25 mouse cellular contexts compared by ENCODE assay signal in the genomic region with DNA sequence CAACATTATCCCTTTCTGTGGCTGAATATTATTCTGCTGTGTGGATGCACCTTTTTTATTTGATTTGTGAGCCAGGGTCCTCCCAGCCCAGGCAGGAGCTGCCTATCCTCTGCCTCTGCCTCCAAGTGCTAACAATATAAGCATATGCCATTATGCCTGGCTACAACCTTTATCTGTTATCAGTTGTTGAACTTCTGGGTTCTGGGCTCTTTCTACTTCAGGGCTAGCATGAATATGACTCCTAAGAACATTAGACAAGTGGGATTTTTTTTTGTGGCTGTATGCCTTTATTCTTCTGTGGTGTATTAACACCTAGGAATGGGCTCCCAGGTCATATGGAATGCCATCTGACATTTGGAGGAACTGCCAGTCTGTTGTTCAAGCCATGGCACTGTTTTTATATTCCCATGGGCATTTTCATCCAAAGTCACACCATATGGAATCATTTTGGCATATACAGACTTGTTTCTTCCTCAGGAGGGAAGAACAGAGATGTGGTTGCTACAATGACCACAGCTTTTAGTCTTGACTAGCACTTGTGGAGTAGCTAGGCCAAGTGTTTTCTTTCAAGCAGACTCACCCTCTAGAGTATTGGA.
DNase-seq lines count a peak whose midpoint lies in the region; ATAC-seq and TF ChIP-seq lines count a peak whose summit lies in the region.
"Had no signal": no experiment of that assay in that cellular context is flagged by ENCODE, and none has a peak within 500 bp of the region (broad histone marks: within the 10 kb centered on the region; RNA-seq: fewer than 3 reads in every experiment).

No protein-coding gene starts in this region.

- no peaks in the 10 kb centered on the region for H3K36me3 ChIP-seq in liver, embryonic 11.5 days (ENCODE audit: control insufficient read depth, insufficient read depth, low read length)
- no peaks in the 10 kb centered on the region for H3K36me3 ChIP-seq in liver, postnatal 0 days (replicated peaks; ENCODE audit: insufficient read depth, low read length)
- H3K36me3 ChIP-seq: embryonic facial prominence, embryonic 10.5 days; embryonic facial prominence, embryonic 13.5 days; forebrain, embryonic 12.5 days; forebrain, embryonic 15.5 days; heart, embryonic 10.5 days; heart, embryonic 13.5 days; hindbrain, embryonic 12.5 days; hindbrain, embryonic 15.5 days had no signal

- H3K4me2 ChIP-seq in liver, embryonic 11.5 days: no peak overlapping the region
- no peak overlapping the region for H3K4me2 ChIP-seq in liver, postnatal 0 days (ENCODE audit: low read depth, low read length)
- H3K4me2 ChIP-seq: embryonic facial prominence, embryonic 13.5 days; forebrain, embryonic 12.5 days; forebrain, embryonic 15.5 days; heart, embryonic 13.5 days; hindbrain, embryonic 12.5 days; hindbrain, embryonic 15.5 days had no signal

- peaks cover 23% of the 10 kb centered on the region for H3K4me1 ChIP-seq in liver, embryonic 11.5 days (replicated peaks; ENCODE audit: control insufficient read depth, insufficient read depth, low read length)
- H3K4me1 ChIP-seq in liver, postnatal 0 days (ENCODE audit: insufficient read depth): peaks cover 10% of the 10 kb centered on the region
- H3K4me1 ChIP-seq: forebrain, embryonic 15.5 days; hindbrain, embryonic 15.5 days had no signal

- H3K9me3 ChIP-seq in liver, embryonic 11.5 days (ENCODE audit: control insufficient read depth, low read length): no peaks in the 10 kb centered on the region
- H3K9me3 ChIP-seq in liver, postnatal 0 days (ENCODE audit: low read length): no peaks in the 10 kb centered on the region
- H3K9me3 ChIP-seq: embryonic facial prominence, embryonic 13.5 days; forebrain, embryonic 12.5 days; forebrain, embryonic 15.5 days; heart, embryonic 10.5 days; hindbrain, embryonic 12.5 days; hindbrain, embryonic 15.5 days had no signal

- ATAC-seq in liver, embryonic 11.5 days (replicated peaks; ENCODE audit: low FRiP score): 0 out of 2 replicates have a peak, but pooled peaks have one; percentile 18
- ATAC-seq in liver, postnatal 0 days: no peak
- peak; percentile 41 for ATAC-seq in megakaryocyte progenitor cell, adult 5-6 weeks (replicated peaks; ENCODE audit: poor library complexity)
- ATAC-seq: activated CD4-positive, CD25-positive, alpha-beta regulatory T cell, adult 4 months; CD4-positive, CD25-positive, alpha-beta regulatory T cell, adult 4 months; forebrain, embryonic 15.5 days; intestine, postnatal 0 days had no signal

- no peak overlapping the region for H3K4me3 ChIP-seq in liver, embryonic 11.5 days (ENCODE audit: low read depth, low read length)
- no peak overlapping the region for H3K4me3 ChIP-seq in liver, postnatal 0 days (ENCODE audit: low read depth, low read length)
- H3K4me3 ChIP-seq: embryonic facial prominence, embryonic 10.5 days; embryonic facial prominence, embryonic 13.5 days; erythroblast, embryonic 14.5 days; forebrain, embryonic 12.5 days; forebrain, embryonic 15.5 days; heart, adult 2 months; heart, embryonic 10.5 days; heart, embryonic 13.5 days; hindbrain, embryonic 12.5 days; hindbrain, embryonic 15.5 days had no signal

- no peak overlapping the region for H3K9ac ChIP-seq in liver, embryonic 11.5 days (ENCODE audit: low read depth, low read length)
- no peak overlapping the region for H3K9ac ChIP-seq in liver, postnatal 0 days (replicated peaks)
- H3K9ac ChIP-seq: embryonic facial prominence, embryonic 13.5 days; forebrain, embryonic 12.5 days; forebrain, embryonic 15.5 days; heart, embryonic 13.5 days; hindbrain, embryonic 12.5 days; hindbrain, embryonic 15.5 days had no signal

- no peak overlapping the region for H3K27ac ChIP-seq in liver, embryonic 11.5 days (ENCODE audit: low read depth, low read length)
- H3K27ac ChIP-seq in liver, postnatal 0 days (ENCODE audit: low read depth): no peak overlapping the region
- H3K27ac ChIP-seq: embryonic facial prominence, embryonic 10.5 days; embryonic facial prominence, embryonic 13.5 days; forebrain, embryonic 12.5 days; forebrain, embryonic 15.5 days; heart, adult 2 months; heart, embryonic 10.5 days; heart, embryonic 13.5 days; hindbrain, embryonic 12.5 days; hindbrain, embryonic 15.5 days had no signal

- no peaks in the 10 kb centered on the region for H3K27me3 ChIP-seq in liver, embryonic 11.5 days (replicated peaks; ENCODE audit: control insufficient read depth, insufficient read depth, low read length)
- no peaks in the 10 kb centered on the region for H3K27me3 ChIP-seq in liver, postnatal 0 days (ENCODE audit: insufficient read depth, low read length)
- H3K27me3 ChIP-seq: embryonic facial prominence, embryonic 13.5 days; forebrain, embryonic 15.5 days; hindbrain, embryonic 12.5 days; hindbrain, embryonic 15.5 days had no signal

- DNase-seq in cerebellum, adult 9-10 months: peak; percentile 65
- DNase-seq in cerebellum, postnatal 14 days: no peak
- DNase-seq in liver, embryonic 11.5 days (ENCODE audit: low spot score): no peak
- DNase-seq in liver, postnatal 0 days: no peak
- DNase-seq in thymus, postnatal 0 days (ENCODE audit: low spot score): no peak
- DNase-seq: adrenal gland, adult 8-10 months; adrenal gland, postnatal 25 days; cerebellum, adult 11 months; cerebellum, postnatal 10 days; embryo, embryonic 11 days; gastrocnemius, postnatal 25 days; heart, adult 2 months had no signal

- no peak for TF ChIP-seq EP300 in liver, postnatal 0 days (IDR thresholded peaks at IDR 0.05; ENCODE audit: low read depth)

- no peak for TF ChIP-seq CTCF in liver, postnatal 0 days (IDR thresholded peaks at IDR 0.05; ENCODE audit: low read depth)
